Mouse (Mus musculus): ENCODE measurements around the gene Aurkc. TPM values are rescaled to one million over a fixed set of nuclear protein-coding genes. Genes with fewer than 3 reads are reported as not detected.

Aurkc gene
- not detected in 2 replicates for polyA plus RNA-seq (2012; rRNA removed; ENCODE audit: low replicate concordance)

DNA sequence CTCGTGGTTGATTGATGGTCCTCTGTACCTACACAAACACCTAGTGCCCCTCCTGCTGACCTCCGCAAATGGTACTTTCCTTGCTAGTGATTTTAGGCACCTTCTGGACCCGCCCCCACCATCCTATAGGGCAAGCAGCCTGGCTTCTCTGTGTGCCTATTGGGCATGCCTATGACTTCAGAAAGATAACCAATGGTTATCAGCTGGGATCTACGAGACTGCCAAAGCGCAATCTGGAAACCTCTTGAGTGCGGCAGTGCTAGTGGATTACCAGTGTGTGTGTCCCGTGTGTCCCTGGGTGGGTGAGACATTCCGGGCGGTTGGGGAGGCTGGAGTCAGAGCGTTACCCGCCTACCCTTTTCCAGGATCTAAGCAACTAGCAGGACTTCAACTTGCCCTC is at the start of gene Aurkc:
TSS of gene Aurkc (plus strand) at position 50 of the 400 bp plus-strand sequence.

Other genes with a start within 250 kb of the Aurkc start
- gene Zfp954, start 126.2 kb downstream of the Aurkc start, polyA plus RNA-seq (2012; rRNA removed; ENCODE audit: low replicate concordance): 6.7 and 10.6 TPM in 2 replicates
- 0.09 and 0.35 TPM in 2 replicates for gene Zfp773, start 141.5 kb downstream of the Aurkc start, polyA plus RNA-seq (2012; rRNA removed; ENCODE audit: low replicate concordance)
- gene Zfp418, start 176.0 kb downstream of the Aurkc start, polyA plus RNA-seq (2012; rRNA removed; ENCODE audit: low replicate concordance): 0.40 and 1.1 TPM in 2 replicates
- gene Zfp772, start 214.7 kb downstream of the Aurkc start, polyA plus RNA-seq (2012; rRNA removed; ENCODE audit: low replicate concordance): 2.2 and 4.1 TPM in 2 replicates